Mouse (Mus musculus): ENCODE results near the gene Vav3. TPM values are rescaled to one million over a fixed set of nuclear protein-coding genes. Genes with fewer than 3 reads are reported as not detected.

Vav3 gene
- polyA plus RNA-seq, 1 experiment, result not detected

DNA sequence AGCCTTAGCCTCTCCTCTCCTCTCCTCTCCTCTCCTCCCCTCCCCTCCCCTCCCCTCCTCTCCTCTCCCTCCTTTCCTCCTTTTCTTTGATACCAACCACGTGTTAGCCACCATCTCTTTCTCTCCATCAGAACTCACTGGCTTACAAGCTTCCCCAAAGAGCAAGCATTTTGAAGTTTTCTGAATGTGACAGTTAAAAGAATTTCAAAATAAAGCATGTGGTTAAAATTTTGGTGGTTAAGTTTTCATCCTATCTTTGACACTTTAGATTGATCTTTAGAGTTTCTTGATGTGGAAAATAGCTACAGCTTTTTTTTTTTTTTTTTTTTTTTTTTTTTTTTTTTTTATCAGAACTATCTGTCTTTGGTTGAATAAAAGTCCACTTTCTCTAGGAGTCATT is 31.1 kb downstream of the Vav3 start:
- no peak for TF ChIP-seq GATA1 (IDR thresholded peaks at IDR 0.05; ENCODE audit: low read length)

DNA sequence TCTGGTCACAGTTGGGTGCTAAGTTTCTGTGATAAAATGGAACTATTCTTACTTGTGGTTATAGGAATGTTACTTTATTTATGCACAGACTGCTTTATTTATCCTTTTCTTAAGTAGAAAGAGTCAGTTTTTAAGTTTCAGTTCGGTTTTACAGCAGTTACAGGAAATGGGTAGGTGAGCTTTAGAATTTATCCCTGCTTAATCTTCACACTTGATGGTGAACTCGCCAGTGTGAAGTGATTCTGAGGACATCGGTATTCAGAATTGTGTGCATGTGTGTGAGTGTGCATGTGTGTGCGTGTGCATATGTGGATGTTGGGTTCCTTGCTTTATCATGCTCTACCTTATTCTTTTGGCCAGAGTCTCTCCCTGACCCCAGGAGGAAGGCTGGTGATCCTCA is 32.2 kb downstream of the Vav3 start:
- no peak for TF ChIP-seq GATA1 (IDR thresholded peaks at IDR 0.05; ENCODE audit: low read length)

DNA sequence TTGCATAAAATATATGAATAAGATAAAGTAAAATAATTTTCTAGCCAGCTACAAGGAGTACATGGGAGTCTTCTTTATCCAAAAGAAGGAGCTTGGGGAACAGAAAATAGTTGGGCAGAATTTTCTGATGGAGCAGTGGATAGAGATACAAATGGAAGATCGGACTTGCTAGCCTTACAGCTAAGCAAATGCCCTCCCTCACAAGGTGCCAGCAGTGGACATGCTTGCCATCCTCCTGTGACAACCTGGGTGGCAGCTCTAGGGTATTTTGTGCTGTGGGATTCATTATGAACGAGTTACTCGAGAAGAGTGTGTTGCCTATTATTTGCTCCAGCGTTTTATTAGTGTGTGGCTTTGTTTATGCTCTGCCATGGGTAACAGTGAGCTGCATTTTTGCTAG is 37.8 kb downstream of the Vav3 start:
- no peak for TF ChIP-seq GATA1 (IDR thresholded peaks at IDR 0.05; ENCODE audit: low read length)

DNA sequence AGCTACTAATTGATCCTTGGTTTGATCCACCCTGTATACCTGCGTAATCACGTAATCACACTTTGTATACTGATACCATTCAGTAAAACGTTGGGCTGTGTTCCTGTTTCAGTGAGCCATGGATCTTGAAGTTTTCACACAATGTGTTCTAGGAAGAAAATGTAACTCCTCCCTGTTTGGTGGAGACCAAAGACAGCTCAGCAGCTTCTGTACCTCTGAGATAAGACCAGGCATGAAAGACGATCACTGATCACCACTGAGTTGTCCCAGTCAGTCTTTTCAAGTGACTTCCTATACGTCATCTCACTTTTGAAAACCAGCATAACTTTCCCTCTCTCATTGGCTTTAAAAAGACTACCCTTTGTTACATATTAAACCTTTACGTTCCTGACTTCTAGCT is 38.2 kb downstream of the Vav3 start:
- no peak for TF ChIP-seq GATA1 (IDR thresholded peaks at IDR 0.05; ENCODE audit: low read length)

DNA sequence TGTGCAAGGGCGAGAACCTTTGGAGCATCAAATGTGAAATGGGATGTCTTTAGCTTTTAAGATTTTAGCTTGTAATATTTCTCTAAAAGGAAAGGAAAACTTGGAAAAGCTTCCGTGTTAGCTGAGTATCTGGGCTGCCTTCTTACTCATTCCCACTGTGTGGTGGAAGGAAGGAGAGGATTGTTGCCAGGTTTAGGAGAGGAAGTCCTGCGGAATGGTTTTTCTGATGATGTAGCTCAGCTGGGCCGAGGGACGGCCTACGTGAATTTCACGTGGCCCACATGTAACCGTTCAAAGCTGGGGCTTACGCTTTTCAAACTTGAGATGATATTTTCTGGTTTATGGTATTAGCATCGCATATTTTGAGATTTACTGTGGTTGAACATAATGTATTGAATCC is 48.3 kb downstream of the Vav3 start:
- TF ChIP-seq GATA1 (IDR thresholded peaks at IDR 0.05; ENCODE audit: low read length), result no peak

DNA sequence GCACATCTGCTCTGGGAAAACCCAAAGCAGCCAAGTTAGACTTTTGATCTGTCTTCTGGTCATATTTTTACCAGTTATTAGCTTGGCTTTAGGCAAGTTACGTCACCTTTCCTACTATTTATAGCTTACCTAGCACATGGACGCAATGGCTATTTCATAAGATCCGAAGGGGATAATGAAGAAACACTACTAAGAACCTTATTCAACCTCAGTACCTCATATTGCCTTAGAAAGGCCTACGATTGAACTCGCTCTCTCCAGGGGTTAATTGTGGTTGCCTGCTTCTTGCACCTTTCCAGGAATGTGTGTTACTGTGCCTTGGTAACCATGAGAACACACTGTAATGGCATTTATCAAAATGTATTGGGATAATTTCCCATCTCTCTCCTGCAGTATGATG is 61.1 kb downstream of the Vav3 start:
- no peak for TF ChIP-seq GATA1 (IDR thresholded peaks at IDR 0.05; ENCODE audit: low read length)

DNA sequence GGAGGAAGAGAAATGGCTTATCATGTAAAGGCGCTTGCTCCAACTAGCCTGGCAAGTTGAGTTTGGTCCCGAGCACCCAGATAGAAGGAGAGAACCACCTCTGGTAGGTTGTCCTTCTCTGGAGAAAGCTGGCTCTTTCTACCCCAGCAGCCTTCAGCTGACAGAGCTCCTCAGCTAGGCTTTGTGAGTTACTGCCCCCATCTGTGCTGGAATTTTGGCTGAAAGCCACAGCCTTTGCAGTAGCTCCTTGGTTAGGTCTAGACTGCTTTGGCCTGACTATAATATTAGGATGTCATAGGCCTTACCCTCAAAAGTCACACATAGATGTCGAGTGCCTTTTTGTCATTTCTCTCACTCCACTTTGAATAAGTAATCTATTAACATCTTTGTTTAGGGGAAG is 70.8 kb downstream of the Vav3 start:
- no peak for TF ChIP-seq GATA1 (IDR thresholded peaks at IDR 0.05; ENCODE audit: low read length)

DNA sequence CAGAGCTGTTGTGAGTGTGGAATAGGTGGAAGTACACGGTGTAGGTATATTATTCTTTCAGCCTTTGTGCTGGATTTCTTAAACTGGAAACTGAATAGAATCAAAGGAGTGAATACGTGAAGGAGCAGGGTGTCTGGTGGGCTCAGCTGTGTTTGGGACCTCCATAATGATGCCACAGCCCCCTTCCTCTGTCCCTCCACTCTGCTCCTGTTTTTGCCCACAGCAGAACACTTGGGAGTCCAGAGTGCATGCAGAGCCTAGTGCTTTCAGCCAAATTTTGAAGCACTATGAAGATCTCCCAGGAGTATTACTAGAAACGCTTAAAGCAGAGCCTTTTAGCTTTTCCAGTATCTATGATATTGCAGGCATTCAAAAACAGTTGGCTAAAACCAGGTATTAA is 80.0 kb downstream of the Vav3 start:
- TF ChIP-seq GATA1 (IDR thresholded peaks at IDR 0.05; ENCODE audit: low read length), result no peak

DNA sequence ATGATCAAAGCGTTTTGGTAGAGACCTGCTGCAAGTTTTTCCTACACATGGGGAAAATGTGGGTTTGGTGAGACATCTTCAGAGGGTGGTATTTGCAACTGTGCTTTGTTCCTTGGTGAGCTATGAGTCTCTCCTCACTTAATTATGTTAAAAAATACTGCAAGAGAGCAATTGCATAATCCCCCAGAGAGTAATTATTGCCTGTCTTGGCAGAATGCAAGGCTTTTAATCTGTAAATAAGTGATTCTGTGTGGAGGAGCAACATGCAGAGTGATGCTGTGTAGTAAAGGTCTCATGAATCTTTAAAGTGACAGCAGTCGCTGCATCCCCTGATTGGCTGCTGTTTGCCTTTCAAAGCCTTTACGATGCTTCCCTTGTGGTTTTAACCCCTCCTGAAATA is 80.6 kb downstream of the Vav3 start:
- no peak for TF ChIP-seq GATA1 (IDR thresholded peaks at IDR 0.05; ENCODE audit: low read length)

DNA sequence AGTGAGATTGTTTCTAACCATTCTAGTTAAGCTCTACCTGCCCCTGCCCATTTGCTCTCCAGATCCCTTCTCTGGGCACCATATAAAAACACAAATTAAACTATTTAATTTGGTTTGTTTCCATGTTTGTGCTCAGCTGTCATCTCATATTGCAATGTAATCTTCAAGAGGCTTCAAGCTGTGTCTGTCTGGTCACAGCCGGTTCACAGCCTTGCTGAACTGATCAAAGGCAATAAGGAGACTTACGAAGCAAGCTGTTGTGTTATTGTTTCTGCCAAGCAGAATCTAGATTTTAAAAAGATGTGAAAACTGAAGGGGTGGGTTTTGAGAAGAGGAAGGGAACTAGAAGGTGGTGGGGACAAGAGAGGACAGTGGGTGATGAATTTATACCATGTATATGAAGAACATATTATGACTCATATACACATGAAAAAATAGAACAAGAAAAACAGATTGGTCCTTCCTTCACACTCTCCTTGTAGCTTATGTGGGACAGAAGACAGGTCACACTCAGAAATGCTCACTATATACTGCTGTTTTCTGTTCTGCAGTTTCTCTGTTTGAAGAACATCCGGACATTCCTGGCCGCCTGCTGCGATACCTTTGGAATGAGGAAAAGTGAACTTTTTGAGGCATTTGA is 83.1 kb downstream of the Vav3 start:
- TF ChIP-seq GATA1 (IDR thresholded peaks at IDR 0.05; ENCODE audit: low read length), result no peak

DNA sequence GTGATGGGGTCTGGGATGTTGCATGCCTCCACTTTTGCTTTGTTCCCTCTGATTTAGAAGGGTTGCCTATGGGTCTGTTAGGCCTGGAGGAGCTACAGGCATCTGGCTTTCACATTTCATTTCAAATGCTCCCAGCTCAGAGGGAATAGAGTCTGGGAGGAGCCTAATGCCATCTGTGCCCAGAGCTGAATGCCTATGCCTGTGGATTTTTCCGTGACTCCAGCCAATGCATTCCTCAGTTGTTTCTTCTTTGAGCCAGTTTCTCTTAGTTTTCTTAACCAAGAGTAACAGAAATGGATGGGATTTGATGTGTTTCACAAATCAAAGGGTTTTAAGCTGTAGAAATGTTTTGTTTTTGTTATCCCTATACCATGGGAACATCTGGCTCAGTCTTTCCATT is 90.8 kb downstream of the Vav3 start:
- no peak for TF ChIP-seq GATA1 (IDR thresholded peaks at IDR 0.05; ENCODE audit: low read length)

DNA sequence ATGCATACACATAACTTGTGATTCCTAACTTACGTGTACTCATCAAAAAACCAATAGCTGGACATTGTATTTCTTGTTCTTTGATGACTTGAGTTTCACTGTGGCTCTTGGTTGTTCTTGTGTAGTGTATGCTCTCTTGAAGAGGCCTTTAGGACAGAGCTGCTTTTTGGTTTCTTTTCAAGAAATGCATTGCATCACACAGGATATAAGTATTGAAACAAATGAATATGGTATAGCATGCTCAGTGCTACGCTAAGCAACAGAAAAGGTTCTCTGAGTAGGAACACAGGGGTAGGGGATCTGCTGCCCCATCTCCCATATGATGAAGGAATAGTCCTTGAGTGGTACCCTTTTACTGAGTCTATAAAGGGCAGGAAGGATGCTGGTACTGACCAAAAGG is 98.1 kb downstream of the Vav3 start:
- TF ChIP-seq GATA1 (IDR thresholded peaks at IDR 0.05; ENCODE audit: low read length), result no peak

DNA sequence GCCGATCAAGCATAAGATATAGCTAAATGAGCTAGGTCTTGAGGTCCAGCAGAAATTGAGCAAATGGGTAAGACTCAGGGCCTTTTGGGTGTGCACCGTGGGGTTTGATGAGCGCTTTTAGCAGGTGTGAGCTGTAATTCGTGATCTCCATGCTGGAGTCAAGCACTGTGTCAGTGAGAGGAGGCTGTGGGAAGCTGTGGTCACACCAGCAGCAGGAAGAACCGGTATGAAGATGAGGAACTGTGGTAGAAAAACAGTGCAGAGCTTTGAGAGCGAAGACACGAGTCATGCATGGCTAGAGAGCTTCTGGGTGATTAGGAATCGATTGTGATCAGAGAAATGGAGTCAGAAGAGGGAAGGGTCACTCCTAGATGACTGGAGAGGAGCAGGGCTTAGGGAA is 98.8 kb downstream of the Vav3 start:
- TF ChIP-seq GATA1 (IDR thresholded peaks at IDR 0.05; ENCODE audit: low read length), result no peak

DNA sequence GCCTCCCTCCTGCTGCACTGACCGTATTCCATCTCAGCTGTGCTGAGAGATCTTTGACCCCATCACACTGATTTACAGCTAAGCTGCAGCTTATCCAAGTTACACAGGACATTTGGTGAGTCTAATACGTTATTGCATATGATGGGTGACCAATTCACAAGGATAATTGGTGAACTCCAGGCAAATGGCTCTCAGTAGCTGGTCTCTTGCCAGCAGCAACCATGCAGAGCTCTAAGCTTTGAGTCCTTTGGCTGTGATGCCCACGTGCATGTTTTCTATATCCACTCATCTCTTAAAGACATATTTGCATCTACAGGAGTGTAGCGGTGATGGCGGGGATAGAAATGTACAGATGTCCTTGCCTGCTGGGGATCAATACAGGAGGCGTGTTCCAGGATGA is 99.5 kb downstream of the Vav3 start:
- TF ChIP-seq GATA1 (IDR thresholded peaks at IDR 0.05; ENCODE audit: low read length), result no peak

DNA sequence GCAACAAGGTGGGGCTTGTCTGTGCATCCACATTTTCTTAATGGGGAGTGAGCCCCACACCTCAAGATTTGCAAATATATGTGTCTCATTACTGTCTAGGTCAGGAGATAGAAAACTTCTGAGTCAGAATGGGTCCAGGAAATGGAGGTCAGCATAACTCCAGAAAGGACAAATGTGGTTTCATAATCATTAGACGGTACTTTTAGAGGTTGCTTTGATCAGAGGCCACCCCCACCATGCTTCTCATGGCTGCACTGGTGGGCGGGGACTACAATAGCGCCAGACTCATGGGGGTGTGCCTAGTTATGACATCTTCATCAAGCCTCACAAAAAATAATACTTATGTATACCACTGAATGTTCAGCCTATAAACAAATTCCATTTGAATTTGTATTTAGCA is 103.6 kb downstream of the Vav3 start:
- no peak for TF ChIP-seq GATA1 (IDR thresholded peaks at IDR 0.05; ENCODE audit: low read length)

DNA sequence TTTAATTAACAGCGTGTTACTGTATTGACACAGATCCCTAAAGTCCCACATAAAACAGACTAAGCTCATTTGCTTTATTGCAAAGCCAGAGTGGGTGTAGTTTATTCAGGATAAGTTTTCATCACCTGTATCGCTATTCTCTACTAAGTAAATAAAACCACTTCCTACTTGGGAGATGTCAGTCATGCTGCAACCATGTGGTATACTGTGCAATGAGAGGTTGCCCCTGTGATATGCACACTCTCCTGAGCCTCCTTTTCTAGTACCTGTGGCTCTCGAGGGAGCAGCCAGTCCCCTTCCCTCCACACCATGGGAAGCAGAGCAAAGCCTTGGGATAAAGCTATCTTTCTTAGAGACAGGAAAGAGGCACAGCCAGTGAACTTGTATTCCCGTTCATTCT is 106.5 kb downstream of the Vav3 start:
- TF ChIP-seq GATA1 (IDR thresholded peaks at IDR 0.05; ENCODE audit: low read length), result no peak

DNA sequence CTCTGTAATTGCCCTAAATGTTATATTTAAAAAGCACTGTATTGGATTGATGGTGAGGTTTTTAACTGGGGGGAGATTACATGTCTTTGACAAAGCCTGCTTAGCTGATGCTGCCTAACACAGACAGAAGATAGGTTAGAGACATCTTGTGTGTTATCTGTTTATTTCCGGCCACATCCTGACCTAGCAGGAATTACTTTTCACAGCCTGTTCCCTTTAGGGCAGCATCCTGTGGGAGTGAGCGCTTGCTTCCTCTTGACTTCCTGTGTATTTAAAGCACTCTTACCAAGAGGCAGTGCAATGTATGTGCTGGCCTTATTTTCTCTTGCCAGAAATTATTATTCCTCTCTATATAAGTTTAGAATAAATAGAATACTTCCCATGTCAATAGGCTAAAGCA is 111.5 kb downstream of the Vav3 start:
- no peak for TF ChIP-seq GATA1 (IDR thresholded peaks at IDR 0.05; ENCODE audit: low read length)

DNA sequence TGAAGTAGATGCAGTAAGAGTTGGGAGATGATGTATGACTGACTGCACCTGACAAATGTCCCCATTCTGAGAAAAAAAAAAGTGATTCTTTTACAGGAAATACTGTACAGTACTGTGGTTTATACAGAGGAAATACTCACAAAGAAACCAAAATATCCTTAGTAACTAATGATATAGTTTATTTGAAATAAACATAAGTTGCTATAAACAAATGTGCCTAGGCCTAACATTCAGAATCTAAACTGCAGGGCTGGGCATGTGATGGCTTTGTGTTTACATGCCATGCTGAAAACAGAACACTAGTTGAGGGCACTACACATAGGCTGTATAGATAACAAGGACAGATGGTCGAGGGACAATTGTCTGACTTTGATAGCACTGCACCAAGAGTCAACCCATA is 114.2 kb downstream of the Vav3 start:
- no peak for TF ChIP-seq GATA1 (IDR thresholded peaks at IDR 0.05; ENCODE audit: low read length)
